Mouse (Mus musculus): ENCODE results near the gene Btbd35f7.
"Not testable (repeated sequence)": the region's sequence is repeated elsewhere in the genome, so short reads cannot be mapped to it uniquely, and the experiment has no call there.

Btbd35f7 gene

DNA sequence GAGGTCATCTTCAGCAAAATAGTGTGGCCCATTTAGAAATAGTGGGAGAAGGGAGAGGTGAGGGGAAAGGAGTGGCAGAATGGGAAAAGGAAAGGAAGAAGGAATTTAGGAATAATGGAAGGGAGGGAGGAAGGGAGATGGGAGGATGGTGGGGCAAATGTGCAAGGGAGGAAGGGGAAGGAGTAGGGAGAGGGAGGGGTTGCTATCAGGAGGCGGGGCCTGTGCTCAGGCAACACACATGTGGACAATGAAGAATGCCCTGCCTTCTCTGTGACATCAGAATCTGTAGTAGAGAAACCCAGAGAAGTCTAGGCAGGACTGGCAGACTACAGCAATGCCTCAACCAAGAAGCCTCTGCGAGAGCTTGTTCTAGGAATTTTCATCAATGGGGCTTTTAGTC lies at the start of gene Btbd35f7:
Gene Btbd35f7, plus strand, starts transcription at position 301 of the 400 bp plus-strand sequence.
- not testable (repeated sequence) for DNase-seq (ENCODE audit: low spot score in 2 of 2)
